Mouse (Mus musculus): Measurements from ENCODE around the gene Abhd5.

The Abhd5 gene

GRCm38 (mm10) chr9:122347882-122348281 lies 3.5 kb upstream of the Abhd5 start:
- DNase-seq (ENCODE audit: low spot score) = no peak

- DNase-seq (ENCODE audit: low spot score) = no peak
Observed at GRCm38 (mm10) chr9:122349286-122349685, 2.1 kb upstream of the Abhd5 start.

- no peak for DNase-seq (ENCODE audit: low spot score)
Observed at GRCm38 (mm10) chr9:122350396-122351130, 845 bp upstream of the Abhd5 start.

GRCm38 (mm10) chr9:122352025-122352392 lies 601 bp downstream of the Abhd5 start:
- no peak for DNase-seq (ENCODE audit: low spot score)

- DNase-seq (ENCODE audit: low spot score) = no peak
Observed at GRCm38 (mm10) chr9:122352911-122353310, 1.5 kb downstream of the Abhd5 start.

GRCm38 (mm10) chr9:122354240-122354639 lies 2.8 kb downstream of the Abhd5 start:
- no peak for DNase-seq (ENCODE audit: low spot score)

- DNase-seq (ENCODE audit: low spot score) = no peak
Observed at GRCm38 (mm10) chr9:122357073-122357472, 5.7 kb downstream of the Abhd5 start.

- no peak for DNase-seq (ENCODE audit: low spot score)
Observed at GRCm38 (mm10) chr9:122357626-122358025, 6.2 kb downstream of the Abhd5 start.

- no peak for DNase-seq (ENCODE audit: low spot score)
Observed at GRCm38 (mm10) chr9:122364171-122364570, 12.8 kb downstream of the Abhd5 start.

GRCm38 (mm10) chr9:122370292-122370794 lies 18.9 kb downstream of the Abhd5 start:
- DNase-seq (ENCODE audit: low spot score) = no peak

- no peak for DNase-seq (ENCODE audit: low spot score)
Observed at GRCm38 (mm10) chr9:122372506-122372905, 21.1 kb downstream of the Abhd5 start.

GRCm38 (mm10) chr9:122372991-122373390 lies 21.6 kb downstream of the Abhd5 start:
- no peak for DNase-seq (ENCODE audit: low spot score)

GRCm38 (mm10) chr9:122378986-122379385 lies 27.6 kb downstream of the Abhd5 start:
- DNase-seq (ENCODE audit: low spot score) = no peak

- DNase-seq (ENCODE audit: low spot score) = no peak
Observed at GRCm38 (mm10) chr9:122380959-122381358, 29.6 kb downstream of the Abhd5 start.

- DNase-seq (ENCODE audit: low spot score) = no peak
Observed at GRCm38 (mm10) chr9:122382006-122382405, 30.6 kb downstream of the Abhd5 start.

GRCm38 (mm10) chr9:122386015-122386414 lies 34.6 kb downstream of the Abhd5 start:
- no peak for DNase-seq (ENCODE audit: low spot score)

GRCm38 (mm10) chr9:122389287-122389920 lies 38.0 kb downstream of the Abhd5 start:
- no peak for DNase-seq (ENCODE audit: low spot score)

- no peak for DNase-seq (ENCODE audit: low spot score)
Observed at GRCm38 (mm10) chr9:122395816-122396215, 44.4 kb downstream of the Abhd5 start.

- DNase-seq (ENCODE audit: low spot score) = no peak
Observed at GRCm38 (mm10) chr9:122397156-122397555, 45.7 kb downstream of the Abhd5 start.

GRCm38 (mm10) chr9:122398746-122399145 lies 47.3 kb downstream of the Abhd5 start:
- no peak for DNase-seq (ENCODE audit: low spot score)

- DNase-seq (ENCODE audit: low spot score) = no peak
Observed at GRCm38 (mm10) chr9:122401239-122401638, 49.8 kb downstream of the Abhd5 start.

- no peak for DNase-seq (ENCODE audit: low spot score)
Observed at GRCm38 (mm10) chr9:122410437-122411175, 59.2 kb downstream of the Abhd5 start.

- DNase-seq (ENCODE audit: low spot score) = no peak
Observed at GRCm38 (mm10) chr9:122414648-122415047, 63.2 kb downstream of the Abhd5 start.
